Mouse (Mus musculus) Muller cell, postnatal 12 days (primary cell): ENCODE data around the gene Sec24d.
"Not testable (repeated sequence)": the region's sequence is repeated elsewhere in the genome, so short reads cannot be mapped to it uniquely, and the experiment has no call there.

ENCODE experiments used
- DNase-seq: peaks from one replicate; pipeline ENCODE4 v3.0.0-alpha.2; 2015; ENCODE audit errors: inconsistent ontology term

The Sec24d gene

DNA sequence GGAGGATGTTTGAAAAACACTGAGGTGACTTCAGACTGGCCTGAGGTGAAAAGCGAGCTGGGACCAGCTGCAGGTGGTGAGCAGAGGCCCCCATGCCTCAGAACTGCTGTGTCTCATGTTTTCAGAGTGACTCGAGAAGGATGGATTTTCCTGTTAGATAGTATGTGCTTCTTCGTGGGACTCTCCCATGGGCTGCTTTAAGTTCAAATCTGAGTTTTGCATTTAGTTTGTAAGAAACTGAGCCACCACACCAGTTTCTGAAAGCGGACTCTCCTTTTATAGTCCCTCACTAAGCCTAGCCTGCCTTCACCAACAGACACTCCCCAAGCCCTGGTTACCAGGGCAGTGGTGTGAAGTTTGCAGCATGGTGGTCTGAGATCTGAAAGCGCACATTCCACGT, 70.6 kb downstream of the Sec24d start:
- no peak for DNase-seq

DNA sequence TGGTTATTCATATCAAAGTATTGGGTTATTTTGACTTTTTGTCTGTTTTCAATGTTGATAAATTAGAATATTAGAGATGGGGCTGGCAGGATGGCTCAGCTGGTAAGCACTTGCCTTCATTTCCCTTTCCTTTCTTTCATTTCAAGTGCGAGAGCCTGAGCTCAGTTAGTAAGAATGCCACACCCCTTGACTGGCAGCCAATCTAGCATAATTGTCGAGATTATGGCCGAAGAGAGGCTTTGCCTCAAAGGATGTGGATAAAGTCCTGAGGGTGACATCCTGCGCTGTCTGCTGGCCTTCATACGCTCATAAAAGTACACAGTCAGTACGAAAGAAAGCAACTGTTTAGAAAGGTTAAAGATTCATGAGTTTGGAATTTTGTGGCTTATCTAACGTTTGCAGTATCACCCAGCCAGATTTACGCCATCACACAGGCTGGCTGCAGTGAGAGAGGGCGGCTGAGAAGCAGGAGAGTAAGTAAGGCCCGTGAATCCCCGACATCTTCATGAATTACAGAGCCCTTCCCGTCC, 71.5 kb downstream of the Sec24d start:
- DNase-seq, result no peak

DNA sequence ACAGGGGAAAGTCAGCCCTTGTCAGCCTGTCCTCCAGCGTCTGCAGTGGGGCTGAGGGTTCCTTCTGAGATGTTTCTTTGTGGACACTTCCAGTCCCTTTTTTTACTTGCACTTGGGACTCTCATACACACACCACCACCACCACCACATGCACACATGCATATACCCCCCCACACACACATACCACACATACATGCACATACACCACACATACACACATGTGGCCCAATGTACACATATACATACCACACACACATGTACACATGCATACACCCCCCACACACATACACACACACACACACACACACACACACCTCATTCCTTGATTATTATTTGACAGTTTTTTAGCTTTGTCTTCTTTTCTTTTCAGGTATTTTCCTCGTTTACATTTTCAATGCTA, 73.8 kb downstream of the Sec24d start:
- DNase-seq, result no peak

DNA sequence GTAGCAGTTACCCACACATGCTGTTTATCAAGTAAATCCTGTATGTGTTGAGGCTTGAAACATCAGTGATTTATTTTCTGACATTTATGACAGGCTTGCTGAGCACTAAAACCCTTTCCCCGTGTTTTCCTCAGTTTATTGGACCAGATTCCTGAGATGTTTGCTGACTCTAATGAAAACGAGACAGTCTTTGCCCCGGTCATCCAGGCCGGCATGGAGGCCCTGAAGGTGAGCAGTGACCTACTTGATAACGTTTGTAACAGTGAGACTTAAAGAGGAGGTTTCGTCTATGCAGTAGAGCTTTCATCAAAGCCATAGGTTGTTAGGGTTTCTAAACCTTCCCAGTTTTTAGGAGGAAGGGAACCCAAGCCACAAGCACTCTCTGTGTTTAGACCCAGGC, 76.4 kb downstream of the Sec24d start:
- DNase-seq, result no peak

DNA sequence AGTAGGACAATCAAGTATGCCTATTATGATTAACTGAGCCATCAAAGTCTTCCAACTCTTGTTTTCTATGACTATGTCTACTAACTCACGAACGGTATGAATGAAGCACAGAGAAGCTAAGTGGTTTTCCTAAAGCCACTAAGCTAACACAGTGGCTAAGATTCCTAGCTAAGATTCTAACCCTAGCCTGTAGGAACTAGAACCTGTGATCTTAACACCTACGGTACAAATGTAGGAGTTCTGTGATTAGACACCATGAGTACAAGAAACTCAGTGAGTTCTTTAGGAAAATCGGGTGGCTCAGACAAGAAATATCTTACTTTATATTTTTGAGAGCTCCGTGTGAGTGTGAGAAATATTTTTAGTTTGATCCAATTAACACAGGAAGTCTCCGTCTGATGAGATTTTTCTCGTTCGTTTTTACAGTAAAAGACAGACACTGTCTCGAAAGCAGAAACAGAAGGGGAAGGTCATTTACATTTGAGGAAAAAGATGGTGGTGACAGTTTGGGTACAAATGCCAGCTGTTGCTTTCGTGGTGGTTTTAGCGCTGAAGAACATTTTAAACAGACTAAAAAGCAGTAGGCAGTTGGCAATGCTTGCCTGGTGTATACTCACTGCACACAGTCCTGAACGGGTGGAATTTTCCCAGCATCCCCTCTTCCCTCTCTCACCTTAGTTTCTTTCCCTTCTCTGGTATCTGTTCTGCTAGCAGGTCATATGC, 81.0 kb downstream of the Sec24d start:
- DNase-seq, result no peak

DNA sequence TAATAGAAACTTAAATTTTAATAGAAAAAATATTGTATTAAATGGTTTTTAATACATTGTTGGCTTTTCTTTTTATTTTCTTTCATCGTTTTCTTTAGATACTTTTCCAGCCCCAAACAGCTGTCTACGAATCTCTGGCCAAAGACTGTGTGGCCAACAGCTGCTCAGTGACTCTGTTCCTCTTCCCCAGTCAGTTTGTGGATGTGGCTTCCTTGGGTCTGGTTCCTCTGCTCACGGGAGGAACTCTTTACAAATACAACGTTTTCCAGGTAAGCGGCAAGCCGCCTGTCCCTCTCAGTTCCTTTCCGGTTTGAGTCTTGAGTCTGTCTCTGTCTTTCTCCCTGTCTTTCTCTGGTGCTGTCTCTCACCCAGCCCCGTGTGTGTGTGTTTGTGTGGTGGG, 83.3 kb downstream of the Sec24d start:
- no peak for DNase-seq

DNA sequence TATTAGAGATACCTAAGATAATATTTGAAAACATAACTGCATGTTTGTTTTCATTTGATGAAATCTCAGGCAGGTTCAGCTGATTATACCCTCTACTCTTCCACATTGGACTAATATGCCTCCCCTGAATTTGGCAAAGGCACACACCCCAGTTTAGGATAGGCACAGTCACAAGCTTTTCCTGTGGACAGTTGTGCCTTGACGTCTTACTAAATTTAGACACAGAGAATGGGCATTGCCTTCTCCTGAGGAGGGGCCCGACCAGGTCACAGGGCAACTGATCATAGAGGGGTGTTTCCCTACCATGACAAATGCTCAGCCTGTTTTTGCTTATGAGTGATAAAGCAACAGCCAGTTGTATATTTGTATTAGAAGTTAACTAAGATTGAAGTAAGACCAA, 84.3 kb downstream of the Sec24d start:
- no peak for DNase-seq

DNA sequence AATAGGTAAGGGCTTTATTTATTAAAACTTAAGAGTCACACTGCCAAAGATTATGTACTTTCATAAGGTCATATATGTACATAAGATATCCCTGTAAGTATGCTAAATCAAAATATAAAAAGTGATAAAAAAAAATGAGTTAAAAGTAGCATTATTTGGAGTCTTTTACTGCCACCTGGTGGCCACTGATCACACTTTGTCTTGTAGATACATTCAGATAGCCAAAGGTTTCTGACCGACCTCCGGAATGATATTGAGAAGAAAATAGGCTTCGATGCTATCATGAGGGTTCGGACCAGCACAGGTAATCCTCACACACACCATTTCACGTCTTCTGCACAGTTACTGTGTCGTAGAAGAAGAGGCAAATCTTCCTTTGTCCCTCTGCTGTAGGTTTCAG, 85.9 kb downstream of the Sec24d start:
- no peak for DNase-seq

DNA sequence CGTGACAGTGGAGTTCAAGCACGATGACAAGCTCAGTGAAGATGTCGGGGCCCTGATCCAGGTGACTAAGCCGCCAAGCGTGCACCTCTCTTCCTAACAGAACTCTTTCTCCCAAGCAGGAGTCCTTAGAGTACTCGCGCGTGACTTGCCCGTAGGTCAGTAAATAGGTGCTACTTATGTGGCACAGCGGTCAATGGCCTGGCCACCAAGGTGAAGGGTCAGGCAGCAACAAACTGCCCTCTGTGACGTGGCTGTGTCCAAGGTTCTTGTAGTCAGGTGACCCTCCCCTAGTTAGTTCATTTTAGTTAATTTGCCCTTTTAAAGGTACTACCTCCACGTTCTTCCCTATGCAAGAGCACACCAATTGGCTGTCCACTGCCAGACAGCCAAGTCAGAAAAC, 86.4 kb downstream of the Sec24d start:
- no peak for DNase-seq

DNA sequence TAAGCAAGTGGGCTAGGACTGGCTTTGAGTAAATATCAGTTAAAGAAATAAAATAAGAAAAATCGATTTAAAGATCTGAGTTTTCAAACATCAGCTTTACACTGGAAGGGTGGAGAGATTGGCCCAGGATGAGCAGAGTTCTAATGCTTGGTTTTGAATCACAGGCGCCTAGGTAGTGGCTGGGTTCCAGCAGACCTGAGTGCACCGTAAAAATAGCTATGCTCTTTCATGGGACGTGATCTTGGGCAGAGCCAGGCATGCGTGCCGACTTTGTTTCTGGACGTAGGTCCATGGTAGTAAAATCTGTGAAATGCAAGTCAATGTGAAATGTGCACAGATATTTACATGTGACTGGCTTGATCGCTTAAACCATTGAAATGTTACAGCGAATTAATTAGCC, 87.1 kb downstream of the Sec24d start:
- no peak for DNase-seq

DNA sequence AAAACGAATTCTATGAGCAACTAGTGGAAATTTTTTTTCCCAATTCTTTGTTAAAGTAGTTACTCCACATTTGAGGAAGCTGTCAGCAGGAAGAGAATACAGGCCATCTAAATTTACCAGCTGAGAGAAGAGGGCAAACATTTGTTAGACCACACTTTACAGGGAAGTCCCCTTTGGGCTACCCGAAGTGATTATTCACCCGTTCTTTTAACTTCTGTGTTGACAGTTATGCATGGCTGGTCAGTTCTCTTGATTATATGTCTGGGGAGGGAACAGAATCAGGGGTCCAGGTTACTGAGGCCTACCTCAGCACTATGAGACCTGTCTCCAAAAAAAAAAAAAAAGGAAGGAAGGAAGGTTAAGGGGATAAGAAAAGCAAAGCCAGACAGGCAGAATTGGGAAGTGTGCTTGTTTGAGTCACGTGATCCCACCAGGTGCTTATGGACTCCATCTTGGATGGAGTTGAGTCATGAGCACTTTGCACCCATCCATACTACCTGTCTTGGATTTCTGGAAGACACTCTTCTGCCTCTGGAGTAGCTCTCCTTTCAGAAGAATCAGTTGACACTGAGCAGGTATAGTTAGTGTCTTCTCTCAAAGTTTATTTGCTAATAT, 89.2 kb downstream of the Sec24d start:
- no peak for DNase-seq

DNA sequence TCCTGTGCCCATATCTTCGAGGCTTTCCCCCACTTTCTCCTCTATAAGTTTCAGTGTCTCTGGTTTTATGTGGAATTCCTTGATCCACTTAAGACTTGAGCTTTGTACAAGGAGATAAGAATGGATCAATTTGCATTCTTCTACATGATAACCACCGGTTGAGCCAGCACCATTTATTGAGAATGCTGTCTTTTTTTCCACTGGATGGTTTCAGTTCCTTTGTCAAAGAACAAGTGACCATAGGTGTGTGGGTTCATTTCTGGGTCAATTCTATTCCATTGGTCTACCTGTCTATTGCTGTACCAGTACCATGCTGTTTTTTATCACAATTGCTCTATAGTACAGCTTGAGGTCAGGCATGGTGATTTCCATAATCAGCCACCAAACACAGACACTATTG, 99.6 kb downstream of the Sec24d start:
- DNase-seq, result not testable (repeated sequence)

DNA sequence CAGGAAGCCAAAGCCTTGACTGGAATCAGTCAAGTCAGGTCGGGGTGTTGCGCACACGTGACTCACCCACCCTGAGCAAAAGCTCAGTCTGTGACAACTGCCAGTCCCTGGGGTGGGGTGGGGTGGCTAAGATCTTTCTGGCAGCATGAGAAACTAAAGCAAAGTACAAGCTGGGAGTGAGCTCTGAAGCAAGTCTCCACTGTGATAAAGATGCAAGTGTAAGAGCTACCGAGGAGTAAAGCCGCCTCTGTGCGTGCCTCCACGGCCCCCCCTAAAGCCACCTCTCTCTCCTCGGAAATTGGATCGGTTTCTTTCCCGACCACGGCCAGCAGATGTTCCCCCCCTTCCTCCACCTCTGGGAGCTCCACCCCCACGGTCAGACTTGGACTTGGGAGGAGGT, 101.9 kb downstream of the Sec24d start:
- DNase-seq, result no peak

DNA sequence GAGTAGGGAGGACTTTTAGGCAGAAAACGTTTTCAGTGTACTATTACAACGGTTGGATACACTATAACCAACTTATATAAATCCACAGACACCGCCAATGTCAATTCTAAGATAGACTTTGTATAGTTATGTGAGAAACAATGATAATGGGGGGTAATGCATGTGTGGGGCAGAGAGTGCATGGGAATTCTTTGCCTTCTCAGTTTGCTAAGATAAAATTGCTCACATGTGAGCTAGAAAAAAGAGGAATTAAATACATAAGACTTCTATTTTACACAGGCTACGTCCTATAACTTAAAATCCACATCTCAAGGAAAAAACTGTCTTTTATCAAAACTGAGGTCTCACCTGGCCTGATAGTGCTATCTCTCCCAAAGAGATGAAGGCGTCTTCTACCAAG, 103.7 kb downstream of the Sec24d start:
- no peak for DNase-seq

DNA sequence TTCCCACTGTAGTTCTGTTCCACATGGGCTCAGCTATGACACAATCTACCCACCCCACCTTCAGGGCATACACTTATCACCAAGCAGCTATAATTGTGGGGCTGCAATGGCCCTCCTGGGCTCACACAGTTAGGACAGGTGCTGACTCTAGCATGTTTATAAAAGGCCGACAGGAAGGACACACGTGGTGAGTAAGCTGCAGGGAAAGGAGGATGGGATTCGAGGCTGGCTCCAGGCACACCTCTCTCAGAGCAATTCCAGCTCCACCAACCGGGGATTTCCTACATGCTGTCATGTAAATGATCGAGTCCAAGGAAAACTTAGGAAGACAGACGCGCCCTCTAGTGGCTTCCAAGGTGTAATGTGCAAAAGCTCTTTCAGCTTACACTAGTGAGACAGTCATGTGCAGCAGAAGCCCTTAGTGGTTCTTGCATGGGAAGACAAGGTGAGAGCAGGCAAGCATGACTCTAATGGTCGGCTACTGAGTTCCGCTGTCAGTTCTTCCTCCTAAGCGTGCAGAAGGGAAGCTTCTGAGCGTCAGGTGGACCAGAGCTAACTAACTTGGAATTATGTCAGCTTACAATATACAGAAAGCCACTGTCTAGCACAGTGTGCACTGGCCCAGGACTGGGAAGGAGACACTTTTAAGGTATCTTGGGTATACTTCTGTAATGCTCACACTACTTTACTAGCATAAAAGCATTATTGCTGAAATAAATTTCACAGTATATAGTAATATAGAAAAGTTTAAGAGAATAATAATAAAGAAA, 104.7 kb downstream of the Sec24d start:
- DNase-seq, result peak; percentile 51

DNA sequence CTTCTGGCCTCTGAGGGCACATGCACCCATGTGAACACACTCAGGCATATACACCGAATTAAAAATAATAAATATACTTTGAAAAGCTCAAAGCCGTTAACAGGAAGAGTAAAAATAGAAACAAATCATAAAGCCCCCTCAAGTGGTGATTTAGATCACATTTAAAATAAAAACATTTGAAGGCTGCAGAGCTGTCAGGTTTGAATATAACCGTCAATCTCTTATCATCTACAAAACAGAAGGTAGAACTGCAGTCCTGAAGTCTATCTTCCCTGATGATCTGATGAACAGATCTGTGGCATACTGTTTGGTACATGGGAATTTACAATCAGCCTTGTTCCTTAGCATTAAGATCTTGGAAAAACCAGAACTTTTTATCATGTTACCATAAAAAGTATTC, 109.3 kb downstream of the Sec24d start:
- DNase-seq, result no peak

DNA sequence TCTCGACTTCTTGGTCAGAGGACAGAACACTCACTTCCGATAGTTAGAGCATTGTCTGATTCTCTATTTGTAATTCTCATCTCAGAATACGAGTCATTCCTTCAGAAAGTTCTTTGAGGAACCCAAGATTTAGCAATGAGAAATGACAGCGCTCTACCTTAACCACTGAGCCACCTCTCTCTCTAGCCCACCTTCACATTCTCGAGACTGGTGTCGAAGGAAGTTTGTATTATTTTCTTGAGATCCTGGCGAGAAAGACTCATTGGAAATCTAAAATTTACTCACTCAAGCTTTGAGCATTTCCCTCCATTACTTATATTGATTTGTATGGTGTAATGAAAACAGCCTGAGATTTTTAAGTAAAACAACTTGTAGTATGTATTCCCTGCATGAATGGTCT, 117.2 kb downstream of the Sec24d start:
- no peak for DNase-seq

DNA sequence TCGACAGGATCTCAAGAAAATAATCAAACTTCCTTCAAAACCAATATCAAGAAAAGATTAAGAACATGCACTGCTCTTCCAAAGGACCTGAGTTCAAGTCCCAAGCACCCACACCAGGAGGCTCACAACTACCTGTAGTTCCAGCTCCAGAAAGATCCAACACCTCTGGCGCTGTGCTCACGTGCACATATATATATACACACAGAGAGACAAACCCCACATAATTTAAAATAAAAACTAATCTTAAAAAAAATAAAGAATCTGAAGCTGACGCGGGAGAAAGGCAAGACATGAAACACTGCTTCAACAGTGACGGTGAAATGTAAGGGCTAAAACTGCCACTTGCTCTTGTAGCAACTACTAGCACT, 117.8 kb downstream of the Sec24d start:
- no peak for DNase-seq

DNA sequence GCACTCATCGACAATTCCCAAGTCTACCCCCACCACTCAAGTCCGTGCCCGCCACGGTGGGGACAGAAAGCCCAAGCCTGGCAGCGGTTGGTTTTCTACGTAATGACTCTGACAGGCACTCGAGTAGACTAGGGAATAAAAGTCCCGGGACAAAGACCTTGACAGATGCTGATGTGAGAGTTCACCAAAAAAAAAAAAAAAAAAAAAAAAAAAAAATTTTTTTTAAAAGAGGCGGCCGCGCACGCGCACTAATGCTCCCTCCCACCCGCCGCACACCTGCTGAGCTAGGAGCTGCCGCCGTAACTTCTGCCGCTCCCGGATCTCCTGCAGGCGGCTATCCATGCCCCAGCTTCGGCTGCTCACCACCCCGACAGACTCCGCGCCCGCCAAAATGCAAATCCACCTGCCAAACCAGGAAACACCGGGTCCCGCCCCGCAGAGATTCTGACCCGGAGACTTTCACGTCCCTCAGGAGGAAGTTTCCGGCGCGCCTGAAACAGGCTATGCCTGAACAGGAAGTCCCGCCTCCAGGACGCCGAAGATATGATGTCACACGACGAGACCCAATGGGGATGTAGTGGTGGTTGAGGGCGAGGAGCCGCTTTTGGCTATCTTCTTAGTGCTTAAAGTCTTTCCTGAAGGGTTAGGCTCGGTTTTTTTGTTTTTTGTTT, 118.4 kb downstream of the Sec24d start, which contains the start of gene Mettl14:
Mettl14 (minus strand) TSS at position 623 of the 671 bp plus-strand sequence.
- peak; percentile 94 for DNase-seq

DNA sequence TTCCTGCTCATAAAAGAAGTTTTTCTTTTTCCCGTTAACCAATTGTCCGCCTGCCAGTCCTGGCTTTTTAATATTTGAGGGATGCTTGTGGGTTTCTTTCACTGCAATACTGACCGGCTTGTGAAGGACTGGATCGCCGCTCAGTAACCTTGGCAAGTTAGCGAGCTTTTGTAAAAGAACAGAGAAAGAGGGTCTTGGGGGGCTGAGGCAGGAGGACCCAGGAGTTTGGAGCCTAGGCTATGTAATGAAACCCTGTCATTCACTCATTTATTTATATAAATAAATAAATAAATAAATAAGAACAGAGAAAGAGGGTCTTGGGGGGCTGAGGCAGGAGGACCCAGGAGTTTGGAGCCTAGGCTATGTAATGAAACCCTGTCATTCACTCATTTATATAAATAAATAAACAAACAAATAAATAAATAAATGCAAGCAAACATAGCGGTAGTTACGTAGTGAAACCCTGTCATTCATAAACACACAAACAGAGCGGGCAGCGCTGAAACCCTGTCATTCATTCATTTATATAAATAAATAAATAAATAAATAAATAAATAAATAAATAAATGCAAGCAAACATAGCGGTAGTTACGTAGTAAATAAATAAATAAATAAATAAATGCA, 119.0 kb downstream of the Sec24d start:
- not testable (repeated sequence) for DNase-seq

DNA sequence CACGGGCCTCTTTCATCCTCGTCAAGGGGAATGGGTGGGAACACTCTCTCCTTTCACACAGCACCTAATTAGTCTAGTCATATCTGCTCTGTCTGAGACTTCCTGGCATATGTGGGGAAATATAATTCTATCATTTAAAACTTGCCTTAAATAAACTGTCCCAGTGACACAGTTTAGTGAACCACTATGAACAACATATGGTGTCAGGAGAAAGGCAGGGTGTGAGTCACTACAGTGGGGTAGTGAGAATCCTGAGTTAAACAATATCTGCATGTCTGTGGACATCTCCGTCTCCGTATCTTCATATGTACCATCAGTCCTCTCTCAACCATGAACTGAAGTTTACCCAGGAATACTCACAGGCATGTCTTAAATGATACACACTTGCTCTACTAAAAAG, 123.9 kb downstream of the Sec24d start:
- no peak for DNase-seq

DNA sequence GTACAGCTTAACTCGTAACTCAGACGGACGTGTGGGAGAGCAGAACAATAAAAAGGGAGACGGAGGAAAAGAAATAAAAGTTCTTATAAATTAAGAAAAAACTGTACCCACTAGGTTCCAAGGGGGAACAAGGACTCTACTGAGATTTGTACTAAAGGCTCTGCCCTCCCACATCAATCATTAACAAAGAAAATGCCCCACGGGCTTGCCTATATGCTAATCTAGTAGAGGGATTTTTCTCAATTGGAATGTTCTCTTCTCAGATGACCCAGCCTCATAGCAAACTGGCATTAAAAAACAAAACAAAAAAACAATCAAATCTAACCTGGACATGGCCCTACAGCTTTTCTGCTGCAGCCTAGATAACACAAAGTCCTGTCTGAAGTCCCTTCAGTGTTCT, 128.4 kb downstream of the Sec24d start:
- no peak for DNase-seq
